Mouse (Mus musculus) CH12.LX (cell line): ENCODE measurements around the gene Fam20a. TPM values are rescaled to one million over a fixed set of nuclear protein-coding genes. Genes with fewer than 3 reads are reported as not detected.

Experiments
- DNase-seq: peaks from one replicate; pipeline ENCODE4 v3.0.0-alpha.2; 2013; ENCODE audit errors: extremely low read depth
- H3K27ac ChIP-seq: 2 replicates; pipeline ENCODE4 v1.5.1; 2012; ENCODE audit warnings: low read depth, mild to moderate bottlenecking, control low read depth, moderate library complexity; ENCODE audit not compliant: insufficient read depth
- H3K27me3 ChIP-seq: replicated peaks from 2 replicates; pipeline ENCODE3; 2012; ENCODE audit warnings: inconsistent platforms
- H3K36me3 ChIP-seq, 2 experiments: replicated peaks in 1 of 2; 2 replicates each; pipeline versions ENCODE3 to v1.6.1; 2012; ENCODE audit warnings: inconsistent platforms in 1 of 2, low read length in 1 of 2, mild to moderate bottlenecking in 1 of 2, mixed read lengths in 1 of 2, moderate library complexity in 1 of 2; ENCODE audit not compliant: control insufficient read depth in 1 of 2, insufficient read depth in 1 of 2
- H3K4me1 ChIP-seq, 2 experiments: 2 replicates each; pipeline ENCODE4 v1.6.1; 2012; ENCODE audit warnings: inconsistent platforms in 1 of 2, moderate library complexity in 1 of 2; ENCODE audit not compliant: insufficient read depth in 2 of 2, control insufficient read depth in 1 of 2
- H3K4me2 ChIP-seq: 2 replicates; pipeline ENCODE4 v1.6.1; 2012; ENCODE audit warnings: low read depth, mild to moderate bottlenecking, control low read depth; ENCODE audit not compliant: poor library complexity, insufficient read depth, severe bottlenecking
- H3K4me3 ChIP-seq, 3 experiments: fragments of 150-350 bp in 1 of 3; sonication (generic) in 1 of 3; replicated peaks in 1 of 3; 2 replicates each; pipeline versions ENCODE3 to v1.5.1; 2011 to 2012; ENCODE audit warnings: low read depth in 2 of 3, low read length in 2 of 3, mild to moderate bottlenecking in 2 of 3, moderate library complexity in 2 of 3, control low read depth in 1 of 3, improper control_type of control experiment in 1 of 3, inconsistent platforms in 1 of 3, mixed read lengths in 1 of 3; ENCODE audit not compliant: poor library complexity in 1 of 3
- H3K79me2 ChIP-seq: replicated peaks from 2 replicates; pipeline ENCODE4 v1.6.1; 2012; ENCODE audit warnings: mild to moderate bottlenecking, moderate library complexity; ENCODE audit not compliant: control insufficient read depth, poor library complexity, insufficient read depth, severe bottlenecking; ENCODE audit errors: extremely low read depth
- H3K9ac ChIP-seq: 2 replicates; pipeline ENCODE4 v1.6.1; 2012; ENCODE audit warnings: low read depth, mild to moderate bottlenecking, control low read depth, moderate library complexity; ENCODE audit not compliant: insufficient read depth
- H3K9me3 ChIP-seq: replicated peaks from 2 replicates; pipeline ENCODE3; 2012; ENCODE audit warnings: low read length, inconsistent platforms, mixed read lengths
- BHLHE40 ChIP-seq: IDR thresholded peaks from 2 replicates; pipeline ENCODE4 v1.6.1; 2011; ENCODE audit warnings: mild to moderate bottlenecking, low read depth, low read length, improper control_type of control experiment
- CHD2 ChIP-seq: IDR thresholded peaks from 2 replicates; pipeline ENCODE4 v1.6.1; 2011; ENCODE audit warnings: low read length, improper control_type of control experiment
- GABPA ChIP-seq: IDR thresholded peaks from 2 replicates; pipeline ENCODE4 v1.6.1; 2012; ENCODE audit warnings: low read depth, low read length, improper control_type of control experiment, inconsistent platforms; ENCODE audit not compliant: insufficient replicate concordance
- HCFC1 ChIP-seq: IDR thresholded peaks from 2 replicates; pipeline ENCODE4 v1.6.1; 2012; ENCODE audit warnings: low read depth, mild to moderate bottlenecking, inconsistent platforms, low read length, improper control_type of control experiment
- JUND ChIP-seq: conservative IDR thresholded peaks from 2 replicates; pipeline ENCODE4 v1.6.1; 2011; ENCODE audit warnings: low read depth, low read length, improper control_type of control experiment
- KAT2A ChIP-seq: IDR thresholded peaks from 2 replicates; pipeline ENCODE4 v1.6.1; 2012; ENCODE audit warnings: low read length, improper control_type of control experiment, inconsistent platforms; ENCODE audit not compliant: insufficient replicate concordance
- MAX ChIP-seq: IDR thresholded peaks from 2 replicates; pipeline ENCODE4 v1.6.1; 2011; ENCODE audit warnings: low read length, improper control_type of control experiment
- MEF2A ChIP-seq: IDR thresholded peaks from 2 replicates; pipeline ENCODE4 v1.6.1; 2014; ENCODE audit warnings: low read depth, mild to moderate bottlenecking, inconsistent platforms, low read length, improper control_type of control experiment, borderline replicate concordance
- NELFE ChIP-seq: IDR thresholded peaks from 2 replicates; pipeline ENCODE4 v1.6.1; 2011; ENCODE audit warnings: low read depth, low read length, improper control_type of control experiment
- PAX5 ChIP-seq: IDR thresholded peaks from 2 replicates; pipeline ENCODE4 v1.6.1; 2012; ENCODE audit warnings: low read length, inconsistent platforms, mixed read lengths
- RAD21 ChIP-seq: IDR thresholded peaks from 2 replicates; pipeline ENCODE4 v1.6.1; 2011; ENCODE audit warnings: low read depth, mild to moderate bottlenecking, low read length, improper control_type of control experiment, moderate library complexity
- RCOR1 ChIP-seq: conservative IDR thresholded peaks from 2 replicates; pipeline ENCODE4 v1.6.1; 2012; ENCODE audit warnings: low read depth, mild to moderate bottlenecking, inconsistent platforms, low read length, improper control_type of control experiment
- SIN3A ChIP-seq: IDR thresholded peaks from 2 replicates; pipeline ENCODE4 v1.6.1; 2012; ENCODE audit warnings: low read length, improper control_type of control experiment, inconsistent platforms
- SMC3 ChIP-seq: IDR thresholded peaks from 2 replicates; pipeline ENCODE4 v1.6.1; 2011; ENCODE audit warnings: low read depth, low read length, improper control_type of control experiment
- TBP ChIP-seq: conservative IDR thresholded peaks from 2 replicates; pipeline ENCODE4 v1.6.1; 2011; ENCODE audit warnings: low read depth, low read length, improper control_type of control experiment
- UBTF ChIP-seq: IDR thresholded peaks from 2 replicates; pipeline ENCODE4 v1.6.1; 2012; ENCODE audit warnings: low read depth, mild to moderate bottlenecking, inconsistent platforms, low read length, improper control_type of control experiment, moderate library complexity
- USF1 ChIP-seq: IDR thresholded peaks from 2 replicates; pipeline ENCODE4 v1.6.1; 2014; ENCODE audit warnings: low read depth, mild to moderate bottlenecking, inconsistent platforms, low read length, improper control_type of control experiment
- ZKSCAN1 ChIP-seq: IDR thresholded peaks from 2 replicates; pipeline ENCODE4 v1.6.1; 2012; ENCODE audit warnings: low read depth, inconsistent platforms, low read length, improper control_type of control experiment, borderline replicate concordance
- ZNF384 ChIP-seq: IDR thresholded peaks from 2 replicates; pipeline ENCODE4 v1.6.1; 2012; ENCODE audit warnings: low read depth, low read length, improper control_type of control experiment, inconsistent platforms
- dilution Hi-C: fragments of 300-500 bp; cut with MboI; formaldehyde crosslinking; loops from 2 replicates; pipeline ENCODE4 v1.14.3; 2020; ENCODE audit warnings: low sequenced_read_pairs; ENCODE audit not compliant: extremely low pct_unique_long_range_greater_than_20kb, extremely low pct_ligation_motif_present
- in situ Hi-C: fragments of 300-500 bp; cut with MboI; formaldehyde crosslinking; loops from 3 replicates; pipeline ENCODE4 v1.14.3; 2019; ENCODE audit warnings: low sequenced_read_pairs, low pct_ligation_motif_present, low pct_unique_long_range_greater_than_20kb, mixed read lengths
- polyA plus RNA-seq: library from polyadenylated mRNA; unstranded; fragments of >175 nt; gene quantifications from 2 replicates; pipeline ENCODE4 v1.2.1, GENCODE M21; 2012; ENCODE audit warnings: low read depth; ENCODE audit not compliant: insufficient read length
- total RNA-seq, 2 experiments: library from RNA; depleted of rRNA; stranded (reverse); fragments of 300-350 nt in 1 of 2; fragments of >200 nt in 1 of 2; gene quantifications; 2 replicates each; pipeline ENCODE4 v1.2.3; 2012 to 2014

Fam20a gene
- total and polyA plus RNA-seq, 3 experiments: 0.08 TPM; not detected in 2

- no peak overlapping the region for H3K27ac ChIP-seq
- no peak overlapping the region for H3K4me2 ChIP-seq
- H3K27me3 ChIP-seq: no peaks in the 10 kb centered on the region
- TF ChIP-seq ZNF384 (no peak), USF1 (no peak), UBTF (no peak), PAX5 (no peak), NELFE (no peak), GABPA (no peak)
- dilution Hi-C loops (no loop called here), in situ Hi-C loops (no loop called here)
- no peaks in the 10 kb centered on the region for H3K79me2 ChIP-seq
- no peak for DNase-seq
- H3K36me3 ChIP-seq: no peaks in the 10 kb centered on the region
- H3K4me1 ChIP-seq: 0 out of 4 replicates have a peak, but pooled peaks cover 2 to 6% of the 10 kb centered on the region in 2 experiments
- no peak overlapping the region for H3K4me3 ChIP-seq
- no peak overlapping the region for H3K9ac ChIP-seq
- no peaks in the 10 kb centered on the region for H3K9me3 ChIP-seq
These were observed 36.6 kb upstream of the Fam20a start for GRCm38 (mm10) chr11:109758616-109759215.

GRCm38 (mm10) chr11:109754105-109754602 is 32.1 kb upstream of the Fam20a start:
- H3K9me3 ChIP-seq: no peaks in the 10 kb centered on the region
- H3K27me3 ChIP-seq: no peaks in the 10 kb centered on the region
- no peak overlapping the region for H3K9ac ChIP-seq
- H3K27ac ChIP-seq: no peak overlapping the region
- dilution Hi-C loops: no loop called here
- no peak overlapping the region for H3K4me3 ChIP-seq
- H3K79me2 ChIP-seq: no peaks in the 10 kb centered on the region
- no peaks in the 10 kb centered on the region for H3K36me3 ChIP-seq
- DNase-seq: no peak
- in situ Hi-C loops: no loop called here
- peaks cover 0 to 5% of the 10 kb centered on the region in 2 experiments; a peak in 1 of 4 replicates for H3K4me1 ChIP-seq
- H3K4me2 ChIP-seq: no peak overlapping the region
- TF ChIP-seq RAD21: no peak
- no peak for TF ChIP-seq TBP
- no peak for TF ChIP-seq SIN3A
- no peak for TF ChIP-seq SMC3
- no peak for TF ChIP-seq HCFC1
- no peak for TF ChIP-seq NELFE
- no peak for TF ChIP-seq CHD2
- no peak for TF ChIP-seq KAT2A
- no peak for TF ChIP-seq GABPA
- no peak for TF ChIP-seq JUND
- TF ChIP-seq MEF2A: no peak
- TF ChIP-seq MAX: no peak
- TF ChIP-seq ZKSCAN1: no peak
- no peak for TF ChIP-seq UBTF
- no peak for TF ChIP-seq RCOR1
- TF ChIP-seq BHLHE40: no peak
